Mouse (Mus musculus): ENCODE data around the gene Mical2.

GRCm38 (mm10) chr7:112397786-112398185 is 172.1 kb downstream of the Mical2 start:
- TF ChIP-seq CTCF (conservative IDR thresholded peaks at IDR 0.05; ENCODE audit: low read length) (no peak), NANOG (IDR thresholded peaks at IDR 0.05; ENCODE audit: borderline replicate concordance, low read length) (no peak)

All from E14TG2a.4 (cell line).